Mouse (Mus musculus) forebrain, embryonic 14.5 days (tissue): ENCODE measurements at regions not wholly inside any gene's neighbourhood (a gene's known extent, or its start where the extent isn't known, plus 50 kb on each side); places are given as distances from the start of the nearest gene placed in this dataset.
"Not testable (repeated sequence)": the region's sequence is repeated elsewhere in the genome, so short reads cannot be mapped to it uniquely, and the experiment has no call there.

ENCODE experiments used
- ATAC-seq: fragments of 200-750 bp; cut with Nextera tagmentation; 2 replicates; pipeline ENCODE4 v1.8.0; 2017; ENCODE audit warnings: mild to moderate bottlenecking, moderate library complexity
- DNase-seq: peaks from one replicate; pipeline ENCODE4 v3.0.0-alpha.2; 2015; ENCODE audit warnings: low spot score
- H3K27ac ChIP-seq: fragments of 300-500 bp; sonication (generic); 2 replicates; pipeline ENCODE4 v1.5.1; 2014; ENCODE audit warnings: low read depth, mild to moderate bottlenecking, control low read depth, low read length, moderate library complexity
- H3K27me3 ChIP-seq: fragments of 300-500 bp; sonication (generic); replicated peaks from 2 replicates; pipeline ENCODE4 v1.6.1; 2014; ENCODE audit warnings: low read length, control low read depth, mixed read lengths; ENCODE audit not compliant: control insufficient read depth, insufficient read depth
- H3K36me3 ChIP-seq: fragments of 300-500 bp; sonication (generic); 2 replicates; pipeline ENCODE4 v1.6.1; 2014; ENCODE audit warnings: low read length, control low read depth; ENCODE audit not compliant: control insufficient read depth, insufficient read depth
- H3K4me1 ChIP-seq: fragments of 300-500 bp; sonication (generic); 2 replicates; pipeline ENCODE4 v1.6.1; 2014; ENCODE audit warnings: antibody characterized with exemption, low read length, control low read depth; ENCODE audit not compliant: control insufficient read depth, insufficient read depth
- H3K4me2 ChIP-seq: fragments of 300-500 bp; sonication (generic); 2 replicates; pipeline ENCODE4 v1.6.1; 2014; ENCODE audit warnings: mild to moderate bottlenecking, control low read depth, low read length
- H3K4me3 ChIP-seq: fragments of 300-500 bp; sonication (generic); 2 replicates; pipeline ENCODE4 v1.5.1; 2014; ENCODE audit warnings: low read depth, low read length, control low read depth
- H3K9ac ChIP-seq: fragments of 300-500 bp; sonication (generic); 2 replicates; pipeline ENCODE4 v1.6.1; 2014; ENCODE audit warnings: mild to moderate bottlenecking, low read length, control low read depth, moderate library complexity
- H3K9me3 ChIP-seq: fragments of 300-500 bp; sonication (generic); replicated peaks from 2 replicates; pipeline ENCODE4 v1.6.1; 2016; ENCODE audit warnings: low read length, control low read depth, mixed read lengths; ENCODE audit not compliant: control insufficient read depth
- WGBS: fragments of 180-500 bp; shearing (Covaris S2); extraction: QIAGEN DNeasy Blood & Tissue Kit; methylation state at CpG from one replicate; pipeline ENCODE4 v1.1.7; 2014; 5-methylcytosine and 5-hydroxymethylcytosine counted together

- H3K4me1 ChIP-seq = no peaks in the 10 kb centered on the region
- no peak overlapping the region for H3K9ac ChIP-seq
- DNase-seq (no peak), ATAC-seq (no peak)
- H3K4me2 ChIP-seq = no peak overlapping the region
- H3K4me3 ChIP-seq = no peak overlapping the region
- WGBS = 70% methylated on average over 8 of the region's 8 CpGs
- no peaks in the 10 kb centered on the region for H3K36me3 ChIP-seq
- no peaks in the 10 kb centered on the region for H3K9me3 ChIP-seq
- H3K27me3 ChIP-seq = no peaks in the 10 kb centered on the region
- H3K27ac ChIP-seq = no peak overlapping the region
Observed at GRCm38 (mm10) chr12:70655900-70656544, 169.3 kb upstream of the Frmd6 start.

GRCm38 (mm10) chr12:70656805-70657492, 168.4 kb upstream of the Frmd6 start:
- 65% methylated on average over 7 of the region's 7 CpGs for WGBS

GRCm38 (mm10) chr12:70657493-70657810, 167.9 kb upstream of the Frmd6 start:
- Histone ChIP-seq H3K27ac (no peak overlapping the region), H3K9ac (no peak overlapping the region), H3K4me1 (no peaks in the 10 kb centered on the region), H3K4me3 (no peak overlapping the region), H3K9me3 (no peaks in the 10 kb centered on the region), H3K4me2 (no peak overlapping the region), H3K36me3 (no peaks in the 10 kb centered on the region), H3K27me3 (no peaks in the 10 kb centered on the region)
- ATAC-seq = no peak
- 83% methylated on average over 3 of the region's 3 CpGs for WGBS
- no peak for DNase-seq

More at GRCm38 (mm10) chr12:70656805-70657492, 168.4 kb upstream of the Frmd6 start:
- ATAC-seq (no peak), DNase-seq (peak; percentile 20)
- Histone ChIP-seq H3K27me3 (no peaks in the 10 kb centered on the region), H3K36me3 (no peaks in the 10 kb centered on the region), H3K9me3 (no peaks in the 10 kb centered on the region), H3K27ac (no peak overlapping the region), H3K4me2 (no peak overlapping the region), H3K4me1 (no peaks in the 10 kb centered on the region), H3K9ac (no peak overlapping the region), H3K4me3 (no peak overlapping the region)

- no peak overlapping the region for H3K27ac ChIP-seq
- H3K4me1 ChIP-seq = no peaks in the 10 kb centered on the region
- H3K36me3 ChIP-seq = no peaks in the 10 kb centered on the region
- DNase-seq (no peak), ATAC-seq (no peak)
- H3K9ac ChIP-seq = no peak overlapping the region
- no peaks in the 10 kb centered on the region for H3K9me3 ChIP-seq
- no peak overlapping the region for H3K4me3 ChIP-seq
- WGBS = 92% methylated on average over 5 of the region's 5 CpGs
- no peaks in the 10 kb centered on the region for H3K27me3 ChIP-seq
- no peak overlapping the region for H3K4me2 ChIP-seq
Observed at GRCm38 (mm10) chr12:70658106-70658505, 167.2 kb upstream of the Frmd6 start.

- Histone ChIP-seq H3K9me3 (no peaks in the 10 kb centered on the region), H3K4me1 (no peaks in the 10 kb centered on the region), H3K4me3 (no peak overlapping the region), H3K27ac (no peak overlapping the region), H3K4me2 (no peak overlapping the region), H3K9ac (no peak overlapping the region), H3K27me3 (no peaks in the 10 kb centered on the region), H3K36me3 (no peaks in the 10 kb centered on the region)
- DNase-seq (no peak), ATAC-seq (no peak)
- WGBS = 94% methylated on average over 4 of the region's 4 CpGs
Observed at GRCm38 (mm10) chr12:70660388-70660787, 164.9 kb upstream of the Frmd6 start.

GRCm38 (mm10) chr12:70668158-70668557, 157.2 kb upstream of the Frmd6 start:
- not testable (repeated sequence) for H3K4me3 ChIP-seq, H3K36me3 ChIP-seq, ATAC-seq, H3K27me3 ChIP-seq, DNase-seq, H3K9ac ChIP-seq, H3K4me2 ChIP-seq, H3K4me1 ChIP-seq, H3K9me3 ChIP-seq, H3K27ac ChIP-seq
- WGBS = 91% methylated on average over 6 of the region's 8 CpGs

GRCm38 (mm10) chr12:70672115-70672514, 153.2 kb upstream of the Frmd6 start:
- ATAC-seq (no peak), DNase-seq (no peak)
- Histone ChIP-seq H3K27me3 (no peaks in the 10 kb centered on the region), H3K4me1 (no peaks in the 10 kb centered on the region), H3K9me3 (no peaks in the 10 kb centered on the region), H3K4me3 (no peak overlapping the region), H3K27ac (no peak overlapping the region), H3K4me2 (no peak overlapping the region), H3K9ac (no peak overlapping the region), H3K36me3 (no peaks in the 10 kb centered on the region)
- WGBS = 90% methylated on average over 7 of the region's 7 CpGs

- Histone ChIP-seq H3K27ac (no peak overlapping the region), H3K4me3 (no peak overlapping the region), H3K4me2 (no peak overlapping the region), H3K36me3 (no peaks in the 10 kb centered on the region), H3K4me1 (no peaks in the 10 kb centered on the region), H3K9me3 (no peaks in the 10 kb centered on the region), H3K9ac (no peak overlapping the region), H3K27me3 (no peaks in the 10 kb centered on the region)
- no peak for DNase-seq
- WGBS = 84% methylated on average over 11 of the region's 11 CpGs
- ATAC-seq = no peak
Observed at GRCm38 (mm10) chr12:70673188-70673587, 152.1 kb upstream of the Frmd6 start.

GRCm38 (mm10) chr12:70674144-70674543, 151.2 kb upstream of the Frmd6 start:
- Histone ChIP-seq H3K4me2 (no peak overlapping the region), H3K4me3 (no peak overlapping the region), H3K9me3 (no peaks in the 10 kb centered on the region), H3K4me1 (no peaks in the 10 kb centered on the region), H3K27me3 (no peaks in the 10 kb centered on the region), H3K27ac (no peak overlapping the region), H3K9ac (no peak overlapping the region), H3K36me3 (no peaks in the 10 kb centered on the region)
- no peak for ATAC-seq
- no peak for DNase-seq
- WGBS = 78% methylated on average over 2 of the region's 2 CpGs
